Mouse (Mus musculus) lung, postnatal 10 days (tissue): ENCODE results near the gene Defb47.

Source experiments
- DNase-seq: peaks from one replicate; pipeline ENCODE4 v3.0.0; 2021

Defb47 gene

DNA sequence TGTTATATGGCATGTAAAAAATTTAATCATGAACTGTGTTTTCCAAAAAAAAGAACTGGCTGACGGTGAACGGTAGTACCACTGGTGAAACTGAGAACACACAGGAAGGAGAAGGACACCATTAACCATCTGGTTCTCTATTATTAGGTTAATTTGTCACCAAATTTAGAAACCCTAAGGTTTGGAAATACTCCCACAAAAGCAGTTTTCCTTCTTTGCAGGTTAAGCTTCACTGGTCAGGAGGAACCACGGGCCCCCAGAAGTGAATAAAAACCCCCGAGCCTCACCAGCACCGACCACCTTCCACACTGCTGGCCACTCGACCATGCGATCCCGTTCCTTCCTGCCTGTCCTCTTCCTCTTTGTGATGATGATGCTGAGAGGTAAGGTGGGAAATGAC is at the start of gene Defb47:
Gene Defb47, plus strand, starts transcription at position 301 of the 400 bp plus-strand sequence.
- DNase-seq, result no peak

DNA sequence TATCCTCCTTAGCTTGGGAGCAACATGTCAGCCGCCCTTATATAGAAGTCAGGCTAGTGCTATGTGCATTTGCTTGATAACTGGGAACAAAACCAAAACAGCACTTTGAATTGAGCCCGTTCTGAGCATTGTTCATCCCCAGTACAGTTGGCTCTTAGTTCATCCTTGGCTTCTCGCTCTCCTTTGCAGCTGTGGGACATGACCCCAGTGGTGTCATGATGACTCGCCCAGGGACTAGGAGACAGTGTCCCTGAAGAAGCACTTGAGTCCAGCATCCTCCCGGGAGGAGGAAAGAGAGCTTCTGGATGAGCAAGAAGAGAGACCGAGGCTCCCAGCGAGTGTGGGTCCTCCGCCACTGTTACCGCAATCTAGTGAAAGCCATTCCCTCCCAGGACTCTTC is 41.8 kb upstream of the Defb47 start:
- DNase-seq, result no peak

- no peak for DNase-seq
Measured at GRCm38 (mm10) chr14:62963632-62964031, 34.2 kb upstream of the Defb47 start.

GRCm38 (mm10) chr14:62965342-62965741 is 32.5 kb upstream of the Defb47 start:
- no peak for DNase-seq

DNA sequence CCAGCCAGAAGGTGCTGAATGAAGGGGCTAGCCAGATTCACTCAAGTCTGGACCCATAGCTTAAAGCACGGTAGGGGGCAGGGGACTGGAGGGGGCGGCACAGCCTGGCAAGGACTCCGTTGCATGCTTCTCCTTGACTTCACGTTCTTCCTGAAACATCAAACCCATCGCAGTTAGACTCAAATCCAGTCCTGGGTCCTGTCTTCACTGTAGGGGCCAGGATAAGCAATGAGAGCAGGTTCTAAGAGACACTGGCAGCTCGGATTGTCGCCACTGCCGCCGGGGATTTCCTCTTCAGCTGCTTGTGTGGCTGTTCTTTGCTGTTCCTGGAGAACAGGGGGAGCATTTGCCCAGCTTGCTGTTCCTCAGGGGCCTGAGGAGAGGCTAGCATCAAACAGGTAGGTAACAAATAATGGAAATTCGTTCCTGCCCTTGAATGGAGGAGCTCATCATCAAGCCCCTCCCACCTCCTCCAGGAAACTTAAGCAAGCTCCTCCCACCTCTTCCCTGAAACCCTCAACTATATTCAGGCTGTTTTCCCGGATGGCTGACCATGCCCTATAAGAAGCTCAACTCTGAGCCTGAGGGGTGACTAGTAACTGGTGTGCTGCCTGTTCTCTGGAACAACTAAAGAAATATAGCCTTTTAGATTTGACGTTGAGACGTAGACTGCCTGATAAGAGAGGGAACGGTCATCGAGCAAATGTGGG is 31.9 kb upstream of the Defb47 start:
- peak; percentile 54 for DNase-seq

- peak; percentile 73 for DNase-seq
Measured at GRCm38 (mm10) chr14:62975046-62975445, 22.8 kb upstream of the Defb47 start.

- DNase-seq, result no peak
Measured at GRCm38 (mm10) chr14:62979815-62980214, 18.1 kb upstream of the Defb47 start.

DNA sequence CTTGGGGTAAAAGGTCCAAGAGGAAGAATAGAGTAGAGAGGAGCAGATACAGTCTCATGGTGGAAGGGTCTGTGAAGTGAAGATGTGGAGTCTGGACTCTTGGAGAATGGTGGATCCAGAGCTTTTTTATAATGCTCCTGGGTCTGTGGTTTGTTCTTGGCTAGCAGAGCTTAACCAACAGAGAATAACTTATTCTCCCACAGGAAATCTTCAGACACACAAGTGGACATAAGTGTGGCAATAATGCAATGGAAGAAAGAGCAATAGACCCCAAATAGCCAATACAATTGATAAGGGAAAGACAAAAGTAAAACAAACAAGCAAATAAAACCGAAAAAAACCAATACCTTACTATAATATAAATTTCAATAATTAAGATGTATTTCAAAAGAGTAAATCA is 13.5 kb upstream of the Defb47 start, which contains the start of gene Defb48:
Gene Defb48, minus strand, starts transcription at position 101 of the 400 bp plus-strand sequence.
- DNase-seq, result no peak

DNA sequence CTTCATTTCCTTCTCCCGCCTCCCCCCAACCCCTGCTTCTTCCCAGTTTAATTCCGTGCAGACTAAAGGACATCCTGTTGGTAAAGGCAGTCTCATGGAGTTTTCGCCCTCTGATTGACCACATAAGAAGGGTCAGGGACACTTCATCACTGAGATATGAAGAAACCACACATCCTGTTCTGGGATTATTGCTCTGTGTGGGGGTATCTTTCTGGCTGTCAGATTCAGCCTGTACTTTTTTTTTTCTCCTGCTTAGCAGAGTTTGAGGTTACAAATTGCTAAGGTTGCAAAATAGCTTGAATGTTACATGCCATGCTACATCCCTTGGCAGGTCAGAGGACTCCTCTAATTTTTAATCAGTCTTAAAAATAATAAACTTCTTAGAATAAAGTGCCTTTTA is 6.6 kb upstream of the Defb47 start:
- no peak for DNase-seq

DNA sequence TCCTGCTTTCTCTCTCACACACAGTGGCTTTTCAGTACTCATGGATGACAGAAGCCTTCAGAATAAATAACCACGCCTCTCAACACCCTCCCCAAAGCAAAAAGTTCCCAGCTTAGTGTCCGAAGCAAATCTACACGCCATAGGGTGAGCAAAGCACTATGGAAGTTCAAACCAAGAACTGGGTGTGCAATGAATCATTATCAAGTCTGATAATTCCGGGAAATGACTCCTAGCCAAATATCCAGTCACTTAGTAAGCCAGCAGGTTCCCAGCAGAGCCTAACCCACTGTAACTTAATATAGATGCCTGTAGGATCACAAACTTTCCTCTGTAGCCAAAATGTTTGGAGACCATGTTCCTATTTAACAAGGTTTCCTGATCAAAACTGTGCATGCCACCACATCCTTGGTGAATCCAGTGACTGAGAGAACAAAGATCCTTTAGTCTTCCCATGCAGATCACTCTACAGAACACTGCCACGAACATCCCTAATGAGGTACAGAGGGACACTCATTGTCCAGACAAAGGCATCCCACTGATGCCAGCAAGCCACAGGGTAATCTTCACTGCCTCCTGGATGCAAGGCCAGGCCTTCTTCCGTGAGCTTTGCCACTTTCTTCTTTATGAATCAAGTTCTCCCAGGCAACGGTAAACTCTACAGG is 5.9 kb upstream of the Defb47 start:
- no peak for DNase-seq

DNA sequence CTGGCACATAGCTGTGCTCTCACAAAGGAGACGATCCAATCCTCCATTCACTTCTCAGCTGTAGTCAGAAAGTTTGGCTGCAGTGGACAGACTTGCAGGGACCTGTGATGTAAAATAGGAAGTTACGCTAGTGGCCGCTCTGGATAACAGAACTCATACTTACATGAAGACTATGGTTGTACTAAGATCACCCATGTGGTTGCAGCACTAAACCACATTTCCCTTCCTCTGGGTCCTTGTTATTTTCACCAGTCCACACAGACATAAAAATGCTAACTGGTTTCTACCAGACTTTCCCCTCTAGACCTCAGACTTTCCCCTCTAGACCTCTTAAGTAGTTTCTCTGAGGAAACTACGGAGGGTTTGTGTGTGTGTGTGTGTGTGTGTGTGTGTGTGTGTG is 1.1 kb downstream of the Defb47 start:
- DNase-seq, result no peak

- no peak for DNase-seq
Measured at GRCm38 (mm10) chr14:63002588-63002987, 4.7 kb downstream of the Defb47 start.

- no peak for DNase-seq
Measured at GRCm38 (mm10) chr14:63011471-63011870, 13.6 kb downstream of the Defb47 start, which contains the start of gene Defb43. Gene Defb43, plus strand, starts transcription at chr14:63011771.

DNA sequence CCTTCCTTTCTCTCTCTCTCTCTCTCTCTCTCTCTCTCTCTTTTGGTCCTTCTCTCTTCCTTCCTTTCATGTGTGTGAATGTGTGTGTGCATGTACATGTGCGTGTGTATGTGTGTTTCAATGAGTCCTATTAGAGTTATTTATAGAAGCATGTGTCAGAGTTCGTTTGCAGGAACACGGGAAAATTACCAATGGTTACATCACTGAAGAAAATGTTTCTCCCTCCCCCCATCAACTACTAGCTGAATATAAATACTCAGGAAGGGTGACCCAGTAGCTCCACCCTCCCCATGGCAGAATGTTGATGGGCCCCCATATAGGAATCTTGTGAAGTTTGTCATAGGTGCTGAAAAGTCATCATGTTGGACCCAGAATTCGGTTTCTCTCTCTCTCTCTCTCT is 15.2 kb downstream of the Defb47 start:
- no peak for DNase-seq

DNA sequence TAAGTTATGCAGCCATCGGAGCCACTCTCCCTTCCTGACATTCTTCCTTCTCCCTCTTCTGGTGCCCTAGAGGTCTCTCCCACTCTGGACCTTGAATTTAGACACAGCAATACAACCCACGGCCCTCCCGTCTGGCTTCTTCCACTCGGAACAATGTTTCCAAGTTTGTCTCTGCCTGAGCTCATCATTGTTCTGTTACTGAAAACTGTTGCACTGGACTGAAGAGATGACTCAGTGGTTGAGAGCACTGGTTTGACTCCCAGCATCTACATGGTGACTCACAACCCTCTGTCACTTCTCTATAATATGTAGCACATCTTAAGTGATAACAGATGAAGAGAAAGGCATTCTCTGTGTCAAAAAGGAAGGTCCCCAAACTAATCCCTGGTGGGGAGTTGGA is 16.8 kb downstream of the Defb47 start:
- no peak for DNase-seq

DNA sequence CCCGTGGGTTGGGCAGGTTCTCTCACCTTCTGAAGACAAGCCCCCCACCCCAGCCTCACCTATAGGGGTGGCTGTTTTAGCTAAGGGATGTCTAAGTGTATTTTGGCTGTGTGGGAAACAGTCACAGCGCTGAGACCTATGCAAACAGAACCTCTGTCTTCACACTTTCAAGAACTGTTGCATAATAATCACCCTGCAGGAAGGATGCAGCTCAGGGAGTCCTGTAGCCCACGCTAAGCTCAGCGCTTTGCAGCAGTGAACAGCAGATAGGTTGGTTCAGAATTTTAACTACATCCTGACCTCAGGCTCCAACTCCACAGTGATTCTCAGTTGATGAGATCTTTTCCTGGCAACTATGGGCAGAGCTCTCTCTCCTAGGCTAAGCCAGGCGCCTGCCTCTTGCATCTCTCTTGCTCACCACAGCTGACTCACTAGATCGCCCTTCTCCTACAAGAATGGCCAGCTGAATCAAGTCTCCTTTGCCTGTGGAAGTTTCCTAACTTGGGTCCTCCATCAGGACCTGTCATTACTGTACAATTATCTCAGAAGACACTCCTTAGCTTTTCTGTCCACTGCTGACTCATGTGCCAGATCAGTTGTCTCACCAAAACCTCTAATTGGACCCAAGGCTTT is 22.8 kb downstream of the Defb47 start:
- DNase-seq, result no peak

- DNase-seq, result no peak
Measured at GRCm38 (mm10) chr14:63046691-63047090, 48.8 kb downstream of the Defb47 start, which contains the start of gene Defb42. Gene Defb42, plus strand, starts transcription at chr14:63046991.

DNA sequence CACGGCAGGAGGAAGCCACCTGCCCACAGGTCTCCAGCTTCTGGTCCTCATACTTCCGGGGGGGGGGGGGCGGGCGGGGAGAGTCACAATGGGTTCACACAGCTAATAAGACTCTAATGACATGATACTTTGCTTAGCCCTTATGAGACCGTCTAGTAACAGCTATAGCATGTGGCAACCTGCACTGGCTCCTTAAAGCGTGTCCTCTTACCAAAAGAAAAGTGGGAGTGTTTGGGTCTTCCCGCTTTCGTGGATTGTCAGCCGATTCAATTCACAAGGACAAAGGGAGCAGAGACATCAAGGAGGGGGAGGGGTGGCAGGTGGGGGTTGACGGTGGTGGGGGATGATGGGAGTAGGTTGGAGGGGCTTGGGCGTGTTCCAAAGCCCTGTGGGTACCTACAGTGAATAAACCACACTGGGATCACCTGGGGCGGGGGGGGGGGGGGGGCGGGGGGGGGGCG is 52.1 kb downstream of the Defb47 start, which contains the start of gene Defb30:
Gene Defb30, minus strand, starts transcription at position 51 of the 461 bp plus-strand sequence.
- no peak for DNase-seq
